Mouse (Mus musculus): ENCODE data around the gene Lin28a. TPM values are rescaled to one million over a fixed set of nuclear protein-coding genes. Genes with fewer than 3 reads are reported as not detected.

Lin28a gene
- total and polyA plus RNA-seq, 2 experiments from 2014 or later, result 0.05 TPM; not detected in 1

- no peaks in the 10 kb centered on the region for H3K4me1 ChIP-seq (ENCODE audit: insufficient read depth)
- no peak for TF ChIP-seq CTCF (IDR thresholded peaks at IDR 0.05; ENCODE audit: low read depth)
- DNase-seq (no peak), ATAC-seq (no peak)
- no peaks in the 10 kb centered on the region for H3K36me3 ChIP-seq (ENCODE audit: insufficient read depth)
- H3K27me3 ChIP-seq (ENCODE audit: insufficient read depth, low read length), result no peaks in the 10 kb centered on the region
- H3K27ac ChIP-seq (ENCODE audit: low read depth, low read length), result no peak overlapping the region
- 85% methylated on average over 5 of the region's 5 CpGs for WGBS
- no peak overlapping the region for H3K9ac ChIP-seq
- no peak overlapping the region for H3K4me2 ChIP-seq (ENCODE audit: low read depth)
- no peak overlapping the region for H3K4me3 ChIP-seq (ENCODE audit: low read depth, low read length)
- no peaks in the 10 kb centered on the region for H3K9me3 ChIP-seq (ENCODE audit: low read length)
These were observed 29.0 kb upstream of the Lin28a start for GRCm38 (mm10) chr4:134047648-134048047.

GRCm38 (mm10) chr4:134043041-134043440, 24.4 kb upstream of the Lin28a start:
- Histone ChIP-seq H3K36me3 (ENCODE audit: insufficient read depth) (no peaks in the 10 kb centered on the region), H3K4me2 (ENCODE audit: low read depth) (no peak overlapping the region), H3K4me1 (ENCODE audit: insufficient read depth) (no peaks in the 10 kb centered on the region), H3K9me3 (ENCODE audit: low read length) (no peaks in the 10 kb centered on the region), H3K9ac (no peak overlapping the region), H3K27me3 (ENCODE audit: insufficient read depth, low read length) (no peaks in the 10 kb centered on the region), H3K4me3 (ENCODE audit: low read depth, low read length) (no peak overlapping the region), H3K27ac (ENCODE audit: low read depth, low read length) (no peak overlapping the region)
- WGBS, result 58% methylated on average over 2 of the region's 2 CpGs
- no peak for TF ChIP-seq CTCF (IDR thresholded peaks at IDR 0.05; ENCODE audit: low read depth)
- ATAC-seq, result no peak
- DNase-seq, result no peak

GRCm38 (mm10) chr4:134041317-134042123, 22.9 kb upstream of the Lin28a start:
- no peak for TF ChIP-seq CTCF (IDR thresholded peaks at IDR 0.05; ENCODE audit: low read depth)
- Histone ChIP-seq H3K9ac (no peak overlapping the region), H3K9me3 (ENCODE audit: low read length) (no peaks in the 10 kb centered on the region), H3K4me2 (ENCODE audit: low read depth) (no peak overlapping the region), H3K27ac (ENCODE audit: low read depth, low read length) (no peak overlapping the region), H3K27me3 (ENCODE audit: insufficient read depth, low read length) (no peaks in the 10 kb centered on the region), H3K4me3 (ENCODE audit: low read depth, low read length) (no peak overlapping the region), H3K4me1 (ENCODE audit: insufficient read depth) (no peaks in the 10 kb centered on the region), H3K36me3 (ENCODE audit: insufficient read depth) (no peaks in the 10 kb centered on the region)
- DNase-seq (no peak), ATAC-seq (no peak)
- WGBS, result 51% methylated on average over 9 of the region's 9 CpGs

GRCm38 (mm10) chr4:134035953-134036352, 17.3 kb upstream of the Lin28a start:
- no peak overlapping the region for H3K27ac ChIP-seq (ENCODE audit: low read depth, low read length)
- H3K4me2 ChIP-seq (ENCODE audit: low read depth), result peak overlapping the region; percentile 30; the same call in 1 of the 2 replicates
- peak; percentile 91 for TF ChIP-seq CTCF (IDR thresholded peaks at IDR 0.05; ENCODE audit: low read depth)
- no peaks in the 10 kb centered on the region for H3K36me3 ChIP-seq (ENCODE audit: insufficient read depth)
- no peak overlapping the region; the same call in 1 of the 2 replicates for H3K9ac ChIP-seq
- peak; percentile 88 for DNase-seq
- no peaks in the 10 kb centered on the region for H3K9me3 ChIP-seq (ENCODE audit: low read length)
- peak; percentile 78 for ATAC-seq
- no peaks in the 10 kb centered on the region for H3K4me1 ChIP-seq (ENCODE audit: insufficient read depth)
- no peak overlapping the region for H3K4me3 ChIP-seq (ENCODE audit: low read depth, low read length)
- no peaks in the 10 kb centered on the region for H3K27me3 ChIP-seq (ENCODE audit: insufficient read depth, low read length)
- WGBS, result 3% methylated on average over 16 of the region's 16 CpGs

GRCm38 (mm10) chr4:134025802-134026201, 7.2 kb upstream of the Lin28a start:
- no peaks in the 10 kb centered on the region; the same call in 1 of the 2 replicates for H3K27me3 ChIP-seq (ENCODE audit: insufficient read depth, low read length)

GRCm38 (mm10) chr4:134020621-134021020, 2.0 kb upstream of the Lin28a start:
- H3K27me3 ChIP-seq (ENCODE audit: insufficient read depth, low read length), result peaks cover 27% of the 10 kb centered on the region
- DNase-seq, result no peak
- H3K9me3 ChIP-seq (ENCODE audit: low read length), result no peaks in the 10 kb centered on the region
- H3K4me2 ChIP-seq (ENCODE audit: low read depth), result no peak overlapping the region
- WGBS, result 4% methylated on average over 11 of the region's 11 CpGs
- H3K4me1 ChIP-seq (ENCODE audit: insufficient read depth), result no peaks in the 10 kb centered on the region; the same call in none of the 2 replicates
- H3K27ac ChIP-seq (ENCODE audit: low read depth, low read length), result no peak overlapping the region
- H3K9ac ChIP-seq, result no peak overlapping the region
- no peak overlapping the region for H3K4me3 ChIP-seq (ENCODE audit: low read depth, low read length)
- H3K36me3 ChIP-seq (ENCODE audit: insufficient read depth), result no peaks in the 10 kb centered on the region
- no peak for ATAC-seq
- no peak for TF ChIP-seq CTCF (IDR thresholded peaks at IDR 0.05; ENCODE audit: low read depth)

More at GRCm38 (mm10) chr4:134025802-134026201, 7.2 kb upstream of the Lin28a start:
- 29% methylated on average over 9 of the region's 9 CpGs for WGBS
- H3K9me3 ChIP-seq (ENCODE audit: low read length), result no peaks in the 10 kb centered on the region
- no peaks in the 10 kb centered on the region for H3K36me3 ChIP-seq (ENCODE audit: insufficient read depth)
- no peaks in the 10 kb centered on the region for H3K4me1 ChIP-seq (ENCODE audit: insufficient read depth)
- no peak for ATAC-seq
- no peak overlapping the region for H3K9ac ChIP-seq
- TF ChIP-seq CTCF (IDR thresholded peaks at IDR 0.05; ENCODE audit: low read depth), result no peak
- no peak overlapping the region for H3K27ac ChIP-seq (ENCODE audit: low read depth, low read length)
- no peak overlapping the region for H3K4me2 ChIP-seq (ENCODE audit: low read depth)
- no peak overlapping the region for H3K4me3 ChIP-seq (ENCODE audit: low read depth, low read length)
- DNase-seq, result no peak

- TF ChIP-seq CTCF (IDR thresholded peaks at IDR 0.05; ENCODE audit: low read depth), result no peak
- peak; percentile 16 for DNase-seq
These were observed 1.2 kb upstream of the Lin28a start for GRCm38 (mm10) chr4:134019641-134020351.

More at GRCm38 (mm10) chr4:134019641-134020351, 1.2 kb upstream of the Lin28a start:
- ATAC-seq, result no peak; the same call in 1 of the 2 replicates
- peak overlapping the region; percentile 29 for H3K4me2 ChIP-seq (ENCODE audit: low read depth)
- no peaks in the 10 kb centered on the region; the same call in none of the 2 replicates for H3K4me1 ChIP-seq (ENCODE audit: insufficient read depth)
- WGBS, result 3% methylated on average over 16 of the region's 16 CpGs
- H3K9me3 ChIP-seq (ENCODE audit: low read length), result no peaks in the 10 kb centered on the region
- H3K36me3 ChIP-seq (ENCODE audit: insufficient read depth), result no peaks in the 10 kb centered on the region
- H3K4me3 ChIP-seq (ENCODE audit: low read depth, low read length), result no peak overlapping the region; the same call in 1 of the 2 replicates
- H3K9ac ChIP-seq, result no peak overlapping the region
- peaks cover 27% of the 10 kb centered on the region for H3K27me3 ChIP-seq (ENCODE audit: insufficient read depth, low read length)
- H3K27ac ChIP-seq (ENCODE audit: low read depth, low read length), result no peak overlapping the region
